Mouse (Mus musculus): ENCODE data around the gene Slc12a5. TPM values are rescaled to one million over a fixed set of nuclear protein-coding genes. Genes with fewer than 3 reads are reported as not detected.

The Slc12a5 gene
- 1.0 and 1.2 TPM in 2 replicates for polyA plus RNA-seq (2012; rRNA removed)

DNA sequence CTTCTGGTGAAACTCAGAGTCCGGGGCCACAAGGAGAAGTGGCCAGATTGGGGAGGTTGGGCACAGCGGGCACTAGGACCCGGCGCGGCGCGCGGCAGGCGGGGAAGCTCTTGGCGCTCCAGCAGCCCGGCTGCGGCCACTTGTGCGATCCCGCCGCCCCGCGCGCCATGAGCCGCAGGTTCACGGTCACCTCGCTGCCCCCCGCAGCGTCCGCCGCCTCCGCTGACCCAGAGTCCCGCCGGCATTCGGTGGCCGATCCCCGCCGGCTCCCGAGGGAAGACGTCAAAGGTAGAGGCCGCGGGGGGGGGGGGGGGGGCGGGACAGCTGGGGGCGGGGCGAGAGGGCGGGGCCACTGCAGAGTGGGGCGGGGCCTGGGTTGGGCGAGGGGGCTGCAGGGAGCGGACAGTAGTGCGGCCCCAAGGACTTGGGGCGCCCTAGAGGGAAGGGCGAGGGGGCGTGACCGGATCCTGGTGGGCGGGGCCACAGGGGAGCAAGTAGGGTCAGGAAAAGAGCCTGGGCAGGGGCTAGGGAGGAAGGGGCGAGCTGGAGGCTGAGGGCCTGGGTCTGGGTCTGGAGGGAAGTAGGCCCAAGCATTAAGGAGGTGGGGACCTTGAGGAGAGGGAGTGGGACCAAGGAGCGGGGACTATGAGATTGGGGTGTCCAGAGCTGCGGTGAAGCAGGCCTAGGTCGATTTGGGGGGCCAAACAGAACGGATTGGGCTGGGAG, at the start of gene Slc12a5:
Gene Slc12a5, plus strand, starts transcription at position 87 of the 726 bp plus-strand sequence.
- DNase-seq (ENCODE audit: low spot score), result no peak

DNA sequence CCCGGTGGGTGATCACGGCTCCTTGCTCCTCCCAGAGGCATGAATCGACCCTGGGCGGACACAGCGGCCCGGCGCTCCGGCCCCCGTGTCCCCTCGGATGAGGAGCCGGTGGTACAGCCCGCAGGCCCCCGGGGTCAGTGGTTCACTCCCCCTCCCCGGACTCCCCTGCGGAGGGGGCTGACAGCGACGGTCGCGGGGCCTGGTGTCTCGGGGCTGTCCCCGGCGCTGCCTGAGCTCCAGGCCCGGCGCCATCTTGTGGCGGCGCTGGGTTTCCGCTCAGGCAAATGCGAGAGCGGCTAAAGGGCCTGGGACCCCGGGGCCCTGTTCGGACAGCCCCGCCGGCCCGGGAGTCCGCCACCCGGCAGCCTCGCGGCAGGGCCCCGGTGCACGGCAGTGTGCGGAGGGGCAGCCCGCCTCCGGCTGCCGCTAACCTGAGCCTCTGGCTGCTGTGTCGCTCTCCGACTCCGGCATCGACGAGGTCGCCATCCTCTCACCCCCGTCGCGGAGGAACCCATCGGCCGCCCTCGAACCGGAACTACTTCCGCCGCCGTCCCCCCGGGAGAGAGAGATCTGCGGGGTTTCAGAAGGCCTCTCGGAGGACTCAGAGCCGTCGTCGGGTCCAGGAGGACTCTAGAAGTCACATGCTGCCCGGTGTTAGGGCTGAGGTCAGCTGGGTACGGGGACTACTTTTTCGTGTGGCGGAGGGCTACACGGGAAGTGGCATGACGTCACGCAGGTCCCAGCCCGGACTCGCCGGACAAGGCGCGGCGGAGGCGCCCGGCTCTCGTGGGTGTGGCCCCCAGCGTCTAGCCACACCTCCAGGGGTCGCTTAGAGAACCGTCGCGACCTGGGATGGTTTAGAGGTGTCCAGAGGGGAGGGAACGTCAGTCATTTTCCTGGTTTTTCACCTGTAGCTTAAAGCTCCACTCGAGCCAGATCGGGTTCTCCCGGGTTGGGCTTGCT, 49.2 kb upstream of the Slc12a5 start, which contains the start of gene Zfp335:
Gene Zfp335, minus strand, starts transcription at position 672 of the 963 bp plus-strand sequence.
- peak; percentile 99 for DNase-seq (ENCODE audit: low spot score)

DNA sequence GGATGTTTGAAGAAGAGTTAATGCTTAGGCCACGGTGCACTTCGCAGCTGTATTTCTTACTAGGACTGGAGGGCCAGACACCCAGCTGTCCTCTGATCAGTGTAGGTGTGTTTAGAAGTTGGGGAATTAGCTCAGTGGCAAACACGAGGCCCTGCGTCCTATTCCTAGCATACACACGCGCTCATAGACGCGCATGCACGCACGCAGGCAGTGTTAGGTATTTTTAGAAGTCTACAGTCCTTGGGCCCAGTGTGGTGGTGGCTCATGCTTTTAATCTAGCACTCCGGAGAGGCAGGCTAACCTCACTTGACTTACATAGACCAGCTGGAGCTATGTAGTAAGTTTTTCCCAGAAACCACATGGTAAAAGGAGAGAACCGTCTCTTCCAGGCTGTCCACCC, 48.5 kb upstream of the Slc12a5 start:
- no peak for DNase-seq (ENCODE audit: low spot score)

DNA sequence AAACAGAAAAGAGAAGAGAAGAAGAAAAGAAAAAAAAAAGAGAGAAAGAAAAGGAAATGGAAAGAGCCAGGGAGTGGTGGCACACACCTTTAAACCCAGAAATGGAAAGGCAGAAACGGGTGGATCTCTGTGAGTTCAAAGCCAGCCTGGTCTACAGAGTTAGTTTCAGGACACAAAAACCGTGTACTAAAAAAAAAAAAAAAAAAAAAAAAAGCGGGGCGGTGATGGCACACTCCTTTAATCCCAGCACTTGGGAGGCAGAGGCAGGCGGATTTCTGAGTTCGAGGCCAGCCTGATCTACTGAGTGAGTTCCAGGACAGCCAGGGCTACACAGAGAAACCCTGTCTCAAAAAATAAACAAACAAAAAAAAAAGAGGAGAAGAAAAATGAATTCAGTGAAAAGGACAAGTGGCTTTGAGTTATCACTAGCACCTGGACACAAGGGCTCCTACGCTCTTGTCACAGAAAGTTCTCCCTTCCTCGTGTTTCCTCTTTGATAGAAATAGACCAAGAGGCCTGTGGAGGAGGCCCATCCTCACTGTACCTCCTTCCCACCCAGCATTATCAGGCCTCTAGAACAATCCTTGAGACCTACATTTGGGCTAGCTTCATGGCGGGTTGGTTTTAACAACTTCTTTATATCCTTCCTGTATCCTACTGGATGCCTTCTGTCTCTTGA, 47.7 kb upstream of the Slc12a5 start:
- no peak for DNase-seq (ENCODE audit: low spot score)

DNA sequence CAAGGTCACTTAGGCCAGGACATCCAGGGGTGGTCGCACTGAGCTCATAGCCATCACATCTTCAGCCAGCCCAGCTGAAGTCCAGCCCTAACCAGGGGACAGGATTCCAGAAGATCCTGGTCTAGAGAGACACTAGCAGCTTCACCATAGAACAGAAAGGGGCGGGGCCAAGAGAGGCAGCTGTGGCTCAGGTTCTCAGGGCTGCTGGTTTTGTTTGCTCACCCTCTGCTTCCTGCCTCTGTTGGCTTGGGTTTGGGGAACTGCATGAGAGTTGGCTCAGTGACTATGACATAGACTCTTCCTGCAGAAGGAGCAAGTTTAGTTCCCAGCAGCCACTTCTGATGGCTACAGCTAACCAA, 47.2 kb upstream of the Slc12a5 start:
- DNase-seq (ENCODE audit: low spot score), result no peak

DNA sequence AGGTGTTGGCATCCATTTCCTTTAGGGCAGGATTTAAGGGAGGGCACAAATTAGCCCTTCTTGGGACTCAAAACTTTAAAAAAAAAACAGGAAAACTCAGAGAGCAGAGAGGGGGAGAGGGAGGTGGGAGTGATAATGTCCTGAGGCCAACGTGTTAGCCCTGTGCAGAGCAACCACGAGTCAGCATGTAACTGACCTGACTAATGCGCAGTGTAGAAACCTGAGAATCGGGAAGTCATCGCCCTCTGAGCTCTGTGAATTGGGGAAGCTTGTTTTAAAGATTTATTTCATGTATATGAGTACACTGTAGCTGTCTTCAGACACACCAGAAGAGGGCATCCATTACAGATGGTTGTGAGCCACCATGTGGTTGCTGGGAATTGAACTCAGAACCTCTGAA, 43.8 kb upstream of the Slc12a5 start:
- no peak for DNase-seq (ENCODE audit: low spot score)

DNA sequence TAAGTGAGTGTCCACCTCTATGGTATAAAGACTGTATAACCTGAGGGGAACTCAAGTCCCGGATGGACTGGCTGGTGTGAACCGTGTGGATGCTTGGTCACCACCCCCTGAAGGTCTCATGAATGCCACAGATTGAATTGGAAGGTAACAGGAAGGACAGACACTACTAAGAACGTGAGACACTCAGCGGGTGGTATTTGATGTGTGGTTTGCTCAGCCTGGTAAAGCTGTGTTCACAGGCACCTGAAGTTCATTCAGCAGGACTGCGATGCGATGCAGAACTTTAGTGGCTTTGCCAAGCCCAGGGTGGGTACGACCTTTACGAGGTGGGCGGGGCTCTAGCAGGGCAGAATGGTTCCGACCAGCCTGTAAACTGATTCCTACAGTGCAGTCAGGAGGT, 43.2 kb upstream of the Slc12a5 start:
- no peak for DNase-seq (ENCODE audit: low spot score)

DNA sequence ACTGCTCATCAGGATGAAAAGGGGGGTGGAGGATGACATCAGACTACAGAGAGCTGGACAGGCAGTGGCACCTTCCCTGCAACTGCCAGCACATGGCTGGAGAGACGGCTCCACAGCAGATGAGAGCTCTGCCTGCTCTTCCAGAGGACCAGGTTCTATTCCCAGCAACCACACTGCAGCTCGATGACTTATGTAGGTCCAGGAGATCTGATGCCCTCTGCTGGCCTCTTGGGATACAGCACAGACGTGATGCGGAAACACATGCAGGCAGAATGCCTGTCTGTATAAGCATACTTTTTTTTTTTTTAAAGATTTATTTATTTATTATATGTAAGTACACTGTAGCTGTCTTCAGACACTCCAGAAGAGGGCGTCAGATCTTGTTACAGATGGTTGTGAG, 42.3 kb upstream of the Slc12a5 start:
- DNase-seq (ENCODE audit: low spot score), result no peak

DNA sequence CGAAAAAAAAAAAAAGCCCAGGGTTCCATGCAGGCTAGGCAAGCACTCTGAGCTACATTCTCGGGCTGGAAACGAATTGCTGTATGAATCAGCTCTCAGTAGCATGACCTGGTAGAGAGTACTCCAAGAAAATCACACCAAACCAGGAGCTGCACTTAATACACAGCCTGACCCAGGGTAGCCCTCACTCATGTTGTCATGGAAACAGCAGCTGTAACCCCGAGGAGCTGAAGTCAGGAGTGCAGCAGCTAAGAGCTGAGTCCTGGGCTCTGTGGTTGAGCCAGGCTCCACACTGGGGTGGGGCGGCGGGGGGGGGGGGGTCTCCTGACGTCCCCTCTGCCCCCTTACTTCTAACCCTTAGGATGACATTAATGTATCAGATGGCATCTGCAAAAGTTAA, 38.6 kb upstream of the Slc12a5 start:
- no peak for DNase-seq (ENCODE audit: low spot score)

DNA sequence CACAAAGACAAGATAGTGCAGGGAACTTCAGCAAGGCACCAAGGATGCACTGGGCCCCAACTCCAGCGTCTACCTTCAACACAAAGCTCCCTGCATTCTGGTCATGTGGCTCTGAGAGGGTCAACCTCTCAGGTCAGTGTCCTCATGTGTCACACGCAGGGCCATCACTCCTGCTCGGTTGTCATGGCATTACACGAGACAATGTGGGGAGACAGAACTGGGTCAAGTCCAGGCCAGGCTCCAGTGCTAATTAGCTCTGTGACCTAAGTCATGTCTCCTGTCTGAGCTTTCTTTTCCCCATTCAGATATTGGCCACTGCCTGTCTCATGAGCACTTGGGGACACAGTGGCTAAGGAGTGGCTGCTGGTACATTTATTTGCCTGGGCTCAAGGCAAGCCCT, 37.3 kb upstream of the Slc12a5 start:
- no peak for DNase-seq (ENCODE audit: low spot score)

DNA sequence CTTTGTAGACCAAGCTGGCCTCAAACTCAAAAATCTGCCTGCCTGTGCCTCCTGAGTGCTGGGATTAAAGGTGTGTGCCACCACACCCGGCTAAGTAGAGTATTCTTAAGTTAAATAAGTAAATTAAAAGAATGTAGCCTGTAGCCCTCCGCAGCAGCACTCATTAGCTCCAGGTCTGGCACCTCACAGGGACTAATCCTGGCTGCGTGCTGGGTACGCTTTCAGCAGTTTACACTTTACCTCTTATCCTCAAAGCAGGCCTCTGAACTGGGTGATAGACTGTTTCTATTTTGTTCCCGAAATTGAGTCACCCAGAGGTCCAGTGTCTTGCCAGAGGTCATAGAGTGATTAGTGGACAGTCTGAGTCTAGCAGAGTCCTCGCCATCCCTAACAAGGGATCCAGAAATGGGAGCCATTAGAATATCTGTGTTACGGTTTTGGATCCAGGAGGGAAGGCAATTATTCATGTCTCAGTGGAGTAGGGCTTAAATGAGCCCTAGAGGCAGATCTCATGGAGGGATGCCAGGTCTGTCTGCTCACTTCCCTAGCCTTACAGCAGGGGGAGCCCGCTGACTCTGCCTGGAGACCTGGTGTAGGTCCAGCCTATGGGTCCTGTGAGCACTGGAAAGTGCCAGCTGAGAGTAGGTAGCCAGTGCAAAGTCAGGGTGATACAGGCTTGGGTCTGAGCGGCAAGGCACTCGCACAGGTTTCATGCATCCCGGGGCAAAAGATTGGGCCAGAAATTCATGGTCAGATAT, 36.3 kb upstream of the Slc12a5 start:
- peak; percentile 70 for DNase-seq (ENCODE audit: low spot score)

DNA sequence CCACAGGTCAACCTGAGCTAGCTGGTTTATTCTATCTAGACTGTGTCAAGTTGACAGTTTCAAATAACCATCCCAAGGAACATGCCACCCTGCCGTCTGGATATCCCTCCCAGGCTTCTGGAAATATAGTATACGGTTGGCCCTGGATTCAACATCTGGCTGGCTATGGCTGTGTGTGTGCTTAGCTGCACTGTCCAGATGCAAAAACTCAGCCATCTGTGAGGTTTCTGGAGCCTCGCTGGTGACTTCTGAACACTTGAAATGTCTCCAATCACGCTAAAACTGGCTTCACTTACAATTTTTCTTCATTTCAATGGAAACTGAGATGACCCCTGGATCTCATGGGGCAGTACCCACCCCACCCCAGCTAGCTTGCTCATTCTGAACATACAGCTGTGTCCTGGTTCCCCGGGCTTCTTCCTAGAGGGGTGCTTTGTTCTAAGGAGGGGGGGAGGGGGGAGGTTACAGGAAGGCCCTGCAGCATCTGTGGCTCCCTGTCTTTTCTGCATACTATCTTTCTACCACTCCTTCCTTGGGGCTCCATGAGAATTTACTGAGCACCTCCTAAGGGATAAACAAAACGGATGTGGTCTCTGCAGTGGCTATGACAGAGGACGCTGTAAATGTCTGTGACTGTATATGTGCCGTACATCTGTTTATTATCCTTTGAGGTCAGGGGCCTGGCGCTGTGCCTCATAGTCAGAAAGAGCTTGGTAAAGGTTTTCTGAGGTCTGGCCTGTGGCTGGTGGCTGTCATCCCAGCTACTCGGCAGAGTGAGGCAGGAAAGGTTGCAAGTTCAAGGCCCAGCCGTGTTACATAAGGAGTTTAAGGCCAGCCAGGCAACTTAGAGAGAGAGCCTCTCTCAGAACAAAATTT, 29.7 kb upstream of the Slc12a5 start:
- DNase-seq (ENCODE audit: low spot score), result no peak

DNA sequence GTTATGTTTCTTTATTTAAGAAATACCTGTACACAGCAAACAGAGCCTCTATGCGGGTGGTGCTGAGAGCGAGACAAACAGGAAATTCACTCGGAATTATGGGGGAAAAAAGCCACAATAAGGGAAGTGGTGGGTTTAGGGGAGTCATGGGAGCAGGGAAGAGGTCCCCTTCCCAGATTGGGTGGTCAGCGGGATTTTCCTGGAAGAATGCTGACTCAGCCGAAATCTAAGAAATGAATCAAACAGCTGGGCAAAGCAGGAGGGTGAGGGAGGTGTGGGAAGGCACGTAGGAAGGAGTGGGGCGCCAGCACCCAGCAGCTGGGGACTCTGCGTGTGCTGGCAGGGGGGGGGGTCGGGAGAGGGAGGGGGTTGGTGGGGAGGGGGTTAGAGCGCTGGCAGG, 27.1 kb upstream of the Slc12a5 start:
- DNase-seq (ENCODE audit: low spot score), result no peak

DNA sequence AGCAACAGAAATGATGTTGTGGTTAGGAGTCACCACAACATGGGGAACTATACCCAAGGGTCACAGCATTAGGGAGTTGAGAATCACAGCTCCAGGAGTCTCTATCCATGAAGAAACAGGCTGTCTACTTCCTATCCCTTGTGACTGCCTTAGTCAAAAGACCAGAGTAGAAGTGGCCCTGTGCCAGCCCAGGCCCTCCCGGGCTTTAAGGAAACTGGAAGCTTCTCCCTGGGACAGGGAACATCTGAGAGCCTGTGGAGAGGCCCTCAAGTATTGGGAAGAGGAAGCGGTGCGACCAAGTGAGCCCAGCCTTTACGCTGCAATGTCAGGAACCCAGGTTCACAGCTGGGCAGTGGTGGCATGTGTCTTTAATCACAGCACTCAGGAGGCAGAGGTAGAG, 24.6 kb upstream of the Slc12a5 start:
- DNase-seq (ENCODE audit: low spot score), result no peak

DNA sequence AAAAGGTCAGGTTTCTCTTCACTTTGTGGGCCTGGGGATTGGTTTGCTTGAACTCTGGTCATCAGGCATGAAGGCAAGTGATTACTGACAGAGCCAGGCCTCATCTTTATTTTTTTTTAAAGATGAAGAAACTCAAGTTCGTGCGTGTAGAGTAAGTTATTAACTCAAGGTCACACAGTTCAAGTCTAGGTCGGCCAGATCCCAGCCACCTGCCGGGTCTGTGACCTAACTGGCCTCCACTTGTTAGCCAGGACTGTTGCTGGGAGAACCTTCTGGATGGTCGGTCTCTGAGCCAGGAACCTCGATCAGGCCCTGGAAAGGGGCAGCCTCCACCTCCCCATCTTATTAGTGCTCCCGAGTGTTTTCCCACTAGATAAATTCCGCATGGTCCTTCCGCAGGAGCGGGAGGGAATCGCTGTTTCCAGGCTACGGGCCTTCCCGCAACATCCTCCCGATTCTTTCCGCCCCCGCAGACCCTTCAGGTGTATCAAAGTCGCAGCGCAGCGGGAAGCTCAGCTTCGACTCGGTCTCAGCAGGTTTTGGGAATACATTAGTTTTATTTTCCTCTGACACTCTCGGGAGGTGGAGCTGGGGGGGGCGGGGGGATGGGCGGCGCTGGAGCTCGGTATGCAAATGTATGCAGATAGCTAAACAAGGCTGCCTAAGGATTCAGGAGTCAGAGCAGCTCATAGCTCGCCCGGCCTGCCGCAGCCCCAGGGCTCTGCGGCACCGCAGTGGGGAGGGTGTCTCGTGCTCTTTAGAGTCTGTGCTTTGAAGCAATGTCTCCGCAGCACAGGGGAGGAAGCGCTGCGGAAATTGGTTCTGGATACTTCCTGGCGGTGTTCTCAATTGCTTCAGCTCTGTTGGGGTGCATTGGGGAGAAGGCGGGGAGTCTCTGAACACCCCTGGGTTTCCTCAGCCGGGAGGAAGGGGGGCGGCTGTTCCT, 22.2 kb upstream of the Slc12a5 start:
- no peak for DNase-seq (ENCODE audit: low spot score)

DNA sequence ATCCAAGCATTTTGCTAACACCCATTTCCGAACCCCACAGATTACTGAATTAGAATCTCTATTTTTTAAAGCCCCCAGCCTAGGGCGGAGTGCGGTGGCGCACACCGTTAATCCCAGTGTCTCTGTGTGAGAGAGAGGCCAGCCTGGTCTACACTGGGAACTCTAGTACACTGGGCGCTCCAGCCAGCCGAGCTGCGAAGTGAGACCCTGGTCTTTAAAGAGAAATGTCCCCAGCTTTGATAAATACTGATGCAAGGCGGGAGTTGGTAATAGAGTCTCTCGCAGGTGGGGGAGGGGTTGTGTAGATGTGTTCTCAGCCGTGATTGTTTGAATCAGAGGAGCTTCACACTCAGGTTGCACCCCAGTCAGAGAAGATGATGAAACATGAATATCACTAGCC, 21.5 kb upstream of the Slc12a5 start:
- no peak for DNase-seq (ENCODE audit: low spot score)

DNA sequence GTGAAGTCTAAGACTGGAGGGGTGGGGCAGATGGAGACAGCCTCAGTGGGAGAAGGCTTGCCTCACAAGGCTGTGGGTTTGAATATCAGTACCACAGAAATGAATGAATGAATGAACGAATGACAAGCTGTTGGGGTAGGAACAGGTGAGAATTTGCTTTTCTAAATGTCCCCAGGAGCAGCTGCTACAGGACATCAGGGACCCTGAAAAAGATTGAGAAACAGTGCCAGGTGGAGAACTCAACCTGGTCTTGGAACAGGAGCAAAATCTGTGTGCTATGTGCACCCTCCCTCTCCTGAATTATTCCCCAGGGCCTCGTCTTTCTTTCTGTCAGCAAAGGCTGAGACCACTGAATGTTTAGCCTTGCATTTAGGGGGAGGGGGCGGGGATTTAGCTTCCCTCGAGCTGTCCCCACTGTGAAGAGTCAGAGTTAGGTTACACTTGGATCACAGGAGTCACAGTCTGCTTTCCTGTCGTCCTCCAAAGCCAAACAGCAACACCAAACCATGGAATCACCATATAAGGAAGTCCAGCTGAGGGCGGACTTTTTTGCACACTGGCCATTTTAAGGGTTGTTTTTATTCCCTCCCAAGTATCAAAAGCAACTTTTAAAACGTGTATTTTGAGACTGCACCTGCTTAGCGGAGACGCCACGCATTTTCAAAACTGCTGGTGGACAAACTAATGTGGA, 20.3 kb upstream of the Slc12a5 start, which contains the start of gene Mmp9:
Gene Mmp9, plus strand, starts transcription at position 641 of the 691 bp plus-strand sequence.
- DNase-seq (ENCODE audit: low spot score), result no peak

DNA sequence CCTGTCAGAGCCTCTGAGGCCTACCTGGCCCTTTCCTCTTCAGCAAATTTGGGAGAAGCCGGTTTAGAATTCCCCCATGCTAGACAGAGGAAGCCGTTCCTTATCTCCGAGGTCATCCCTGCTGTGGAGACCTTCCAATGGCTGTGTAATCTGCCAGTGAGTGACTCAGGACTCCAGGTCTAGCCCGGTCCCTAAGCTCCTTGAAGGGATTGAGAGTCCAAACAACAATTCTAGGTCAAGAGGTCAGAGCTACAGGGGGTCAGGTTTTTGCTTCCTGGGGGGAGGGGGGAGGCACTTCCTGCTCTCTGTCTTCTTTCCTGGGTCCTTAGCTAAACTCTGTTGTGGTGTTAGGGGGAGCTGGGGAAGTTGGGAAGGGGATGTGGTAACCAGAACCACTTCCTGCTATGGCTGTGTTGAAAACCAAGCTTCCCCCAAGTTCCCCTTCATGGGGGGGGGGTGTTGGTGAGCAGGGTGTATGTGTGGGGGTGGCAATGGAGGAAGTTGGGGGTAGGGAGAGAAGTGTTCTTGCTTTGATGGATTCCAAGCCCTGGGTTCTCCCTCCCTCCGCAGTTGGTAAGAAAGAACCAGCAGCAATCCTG, 17.8 kb upstream of the Slc12a5 start:
- DNase-seq (ENCODE audit: low spot score), result no peak

All from urinary bladder, adult 2 months (tissue).